Mouse (Mus musculus) layer of hippocampus, adult 2 months (tissue): ENCODE measurements around the gene Lin7a. TPM values are rescaled to one million over a fixed set of nuclear protein-coding genes. Genes with fewer than 3 reads are reported as not detected.

Source experiments
- DNase-seq, 2 experiments: peaks; one replicate each; pipeline ENCODE4 v3.0.0; 2022; ENCODE audit warnings: low spot score in 2 of 2
- H3K27ac ChIP-seq: fragments of 200-600 bp; 2 replicates; pipeline ENCODE4 v1.8.1; 2022
- H3K4me3 ChIP-seq: fragments of 200-600 bp; 2 replicates; pipeline ENCODE4 v1.8.1; 2022; ENCODE audit warnings: mild to moderate bottlenecking
- CTCF ChIP-seq: fragments of 200-600 bp; conservative IDR thresholded peaks from 2 replicates; pipeline ENCODE4 v1.8.1; 2022; ENCODE audit warnings: antibody characterized with exemption, mild to moderate bottlenecking, moderate library complexity
- total RNA-seq, 2 experiments: library from RNA; stranded (reverse); gene quantifications; 2 replicates each; pipeline ENCODE4 v1.2.3; 2021

The Lin7a gene
- total RNA-seq, 2 experiments from 2014 or later: 27.7 to 28.8 TPM

- no peak for TF ChIP-seq CTCF
- Histone ChIP-seq H3K27ac (no peak overlapping the region), H3K4me3 (no peak overlapping the region)
- DNase-seq: no peak
These were observed 54.1 kb downstream of the Lin7a start for GRCm38 (mm10) chr10:107325558-107325957.

GRCm38 (mm10) chr10:107339524-107339923, 68.0 kb downstream of the Lin7a start:
- Histone ChIP-seq H3K4me3 (no peak overlapping the region), H3K27ac (no peak overlapping the region)
- no peak for DNase-seq
- TF ChIP-seq CTCF: no peak

- no peak for TF ChIP-seq CTCF
- Histone ChIP-seq H3K4me3 (no peak overlapping the region), H3K27ac (no peak overlapping the region)
- DNase-seq: no peak
These were observed 69.7 kb downstream of the Lin7a start for GRCm38 (mm10) chr10:107341151-107341550.

- H3K4me3 ChIP-seq: no peak overlapping the region
- TF ChIP-seq CTCF: no peak
- no peak overlapping the region for H3K27ac ChIP-seq
- DNase-seq: no peak
These were observed 72.7 kb downstream of the Lin7a start for GRCm38 (mm10) chr10:107344200-107344599.

GRCm38 (mm10) chr10:107347842-107348241, 76.4 kb downstream of the Lin7a start:
- TF ChIP-seq CTCF: no peak
- H3K4me3 ChIP-seq: no peak overlapping the region
- no peak for DNase-seq
- H3K27ac ChIP-seq: no peak overlapping the region

GRCm38 (mm10) chr10:107351696-107352485, 80.4 kb downstream of the Lin7a start:
- no peak for TF ChIP-seq CTCF
- Histone ChIP-seq H3K27ac (no peak overlapping the region), H3K4me3 (no peak overlapping the region)
- no peak for DNase-seq

GRCm38 (mm10) chr10:107353483-107353882, 82.0 kb downstream of the Lin7a start:
- no peak for TF ChIP-seq CTCF
- Histone ChIP-seq H3K27ac (no peak overlapping the region), H3K4me3 (no peak overlapping the region)
- no peak for DNase-seq

GRCm38 (mm10) chr10:107358443-107359040, 87.1 kb downstream of the Lin7a start:
- no peak for DNase-seq
- TF ChIP-seq CTCF: no peak
- Histone ChIP-seq H3K27ac (no peak overlapping the region; the same call in 1 of the 2 replicates), H3K4me3 (no peak overlapping the region)

GRCm38 (mm10) chr10:107359296-107359695, 87.8 kb downstream of the Lin7a start:
- TF ChIP-seq CTCF: no peak
- Histone ChIP-seq H3K27ac (no peak overlapping the region), H3K4me3 (no peak overlapping the region)
- DNase-seq: no peak

- no peak for DNase-seq
- no peak overlapping the region for H3K4me3 ChIP-seq
- TF ChIP-seq CTCF: no peak
- no peak overlapping the region for H3K27ac ChIP-seq
These were observed 90.1 kb downstream of the Lin7a start for GRCm38 (mm10) chr10:107361546-107361945.

GRCm38 (mm10) chr10:107362026-107362425, 90.5 kb downstream of the Lin7a start:
- no peak for DNase-seq
- Histone ChIP-seq H3K4me3 (no peak overlapping the region), H3K27ac (no peak overlapping the region)
- no peak for TF ChIP-seq CTCF

GRCm38 (mm10) chr10:107363049-107363816, 91.7 kb downstream of the Lin7a start:
- TF ChIP-seq CTCF: no peak
- no peak overlapping the region for H3K4me3 ChIP-seq
- DNase-seq: no peak
- H3K27ac ChIP-seq: no peak overlapping the region

- DNase-seq: no peak
- no peak for TF ChIP-seq CTCF
- Histone ChIP-seq H3K4me3 (no peak overlapping the region), H3K27ac (no peak overlapping the region)
These were observed 105.7 kb downstream of the Lin7a start for GRCm38 (mm10) chr10:107377218-107377617.
